Mouse (Mus musculus) embryonic facial prominence, embryonic 15.5 days (tissue): ENCODE data around the gene Caskin2. TPM values are rescaled to one million over a fixed set of nuclear protein-coding genes. Genes with fewer than 3 reads are reported as not detected.
A peak's percentile ranks its signal among the peaks of the same experiment; 100 is the strongest.
"Not testable (repeated sequence)": the region's sequence is repeated elsewhere in the genome, so short reads cannot be mapped to it uniquely, and the experiment has no call there.

Experiments
- ATAC-seq: fragments of 200-750 bp; cut with Nextera tagmentation; 2 replicates; pipeline ENCODE4 v1.8.0; 2017; ENCODE audit warnings: low read depth, moderate TSS enrichment; ENCODE audit not compliant: insufficient number of reproducible peaks, low FRiP score, low TSS enrichment
- H3K27ac ChIP-seq: fragments of 300-500 bp; sonication (generic); replicated peaks from 2 replicates; pipeline ENCODE4 v1.5.1; 2015; ENCODE audit warnings: mild to moderate bottlenecking, inconsistent platforms
- H3K27me3 ChIP-seq: fragments of 300-500 bp; sonication (generic); 2 replicates; pipeline ENCODE4 v1.6.1; 2015; ENCODE audit warnings: inconsistent platforms
- H3K36me3 ChIP-seq: fragments of 300-500 bp; sonication (generic); 2 replicates; pipeline ENCODE4 v1.6.1; 2015; ENCODE audit warnings: mild to moderate bottlenecking, inconsistent platforms
- H3K4me1 ChIP-seq: fragments of 300-500 bp; sonication (generic); 2 replicates; pipeline ENCODE4 v1.6.1; 2015; ENCODE audit warnings: inconsistent platforms
- H3K4me2 ChIP-seq: fragments of 300-500 bp; sonication (generic); replicated peaks from 2 replicates; pipeline ENCODE4 v1.6.1; 2015; ENCODE audit warnings: mild to moderate bottlenecking, inconsistent platforms
- H3K4me3 ChIP-seq: fragments of 300-500 bp; sonication (generic); replicated peaks from 2 replicates; pipeline ENCODE4 v1.5.1; 2015; ENCODE audit warnings: mild to moderate bottlenecking, inconsistent platforms
- H3K9ac ChIP-seq: fragments of 300-500 bp; sonication (generic); 2 replicates; pipeline ENCODE4 v1.6.1; 2015; ENCODE audit warnings: inconsistent platforms
- H3K9me3 ChIP-seq: fragments of 300-500 bp; sonication (generic); replicated peaks from 2 replicates; pipeline ENCODE4 v1.6.1; 2016; ENCODE audit warnings: inconsistent platforms
- WGBS: fragments of 180-500 bp; shearing (Covaris S2); methylation state at CpG from one replicate; pipeline ENCODE4 v1.1.7; 2015; 5-methylcytosine and 5-hydroxymethylcytosine counted together
- polyA plus RNA-seq: library from polyadenylated mRNA; unstranded; fragments of >200 nt; fragmentation: Nextera tagmentation; extraction: Ambion mirVana; gene quantifications from 2 replicates; pipeline ENCODE4 v1.2.1, GENCODE M21; 2015

Caskin2 gene
- 19.0 TPM in 2 replicates for polyA plus RNA-seq

DNA sequence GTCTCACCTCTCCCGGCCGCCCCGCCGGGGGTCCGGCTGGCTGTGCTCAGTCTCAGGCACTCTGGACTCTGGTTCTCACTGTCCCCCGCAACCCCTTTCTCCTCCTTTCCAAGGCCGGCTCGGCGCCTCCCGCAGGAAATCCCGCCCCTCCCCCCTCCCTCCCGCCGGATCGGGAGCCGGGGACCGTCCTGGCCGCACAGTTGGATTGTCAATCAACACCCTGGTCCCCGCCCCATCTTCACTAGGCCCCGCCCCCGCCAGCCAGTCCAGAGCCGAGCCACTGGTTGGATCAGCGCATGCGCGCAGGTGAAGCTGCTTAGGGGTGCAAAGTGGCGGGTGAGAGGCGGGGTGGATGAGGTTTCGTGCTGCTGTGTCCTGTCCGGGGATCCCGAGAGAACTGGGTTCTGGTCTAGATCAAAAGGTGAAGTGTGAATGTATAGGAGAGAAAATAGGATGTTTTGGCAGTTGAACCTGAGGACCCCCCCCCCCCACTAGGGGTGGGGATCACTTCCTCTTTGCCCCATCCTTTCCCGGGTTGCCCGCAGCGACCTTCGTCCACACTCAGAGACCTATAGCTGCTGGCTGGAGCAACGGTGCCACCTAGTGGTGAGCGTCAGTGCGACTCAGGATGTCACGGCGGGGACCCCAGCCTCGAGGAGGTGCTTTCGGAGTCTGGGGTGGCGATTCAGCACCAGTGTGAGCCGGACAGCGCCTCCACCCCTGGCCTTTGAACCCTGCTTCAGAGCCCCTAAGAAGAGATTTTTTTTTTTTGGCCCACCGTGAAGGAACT is at the start of gene Caskin2:
TSS of gene Caskin2 (minus strand) at position 133 of the 790 bp plus-strand sequence.
- Histone ChIP-seq H3K36me3 (peaks cover 20% of the 10 kb centered on the region), H3K27ac (peak within 1 kb of the TSS; percentile 90), H3K9ac (peak within 1 kb of the TSS; percentile 78), H3K9me3 (no peaks in the 10 kb centered on the region), H3K27me3 (no peaks in the 10 kb centered on the region), H3K4me1 (peaks cover 57% of the 10 kb centered on the region), H3K4me2 (peak within 1 kb of the TSS; percentile 96), H3K4me3 (peak within 1 kb of the TSS; percentile 81)
- peak; percentile 92 for ATAC-seq
- under 1% methylated on average over 43 of the region's 44 CpGs for WGBS

GRCm38 (mm10) chr11:115859143-115859945 is 45.9 kb upstream of the Caskin2 start:
- Histone ChIP-seq H3K27ac (no peak overlapping the region), H3K4me3 (peak overlapping the region; percentile 42), H3K9me3 (no peaks in the 10 kb centered on the region), H3K4me2 (peak overlapping the region; percentile 78), H3K9ac (0 out of 2 replicates have a peak overlapping the region, but pooled peaks have one; percentile 4), H3K27me3 (peaks cover 61% of the 10 kb centered on the region), H3K36me3 (no peaks in the 10 kb centered on the region), H3K4me1 (peaks cover 15% of the 10 kb centered on the region)
- ATAC-seq, result peak; percentile 71
- WGBS, result 1% methylated on average over 75 of the region's 75 CpGs

DNA sequence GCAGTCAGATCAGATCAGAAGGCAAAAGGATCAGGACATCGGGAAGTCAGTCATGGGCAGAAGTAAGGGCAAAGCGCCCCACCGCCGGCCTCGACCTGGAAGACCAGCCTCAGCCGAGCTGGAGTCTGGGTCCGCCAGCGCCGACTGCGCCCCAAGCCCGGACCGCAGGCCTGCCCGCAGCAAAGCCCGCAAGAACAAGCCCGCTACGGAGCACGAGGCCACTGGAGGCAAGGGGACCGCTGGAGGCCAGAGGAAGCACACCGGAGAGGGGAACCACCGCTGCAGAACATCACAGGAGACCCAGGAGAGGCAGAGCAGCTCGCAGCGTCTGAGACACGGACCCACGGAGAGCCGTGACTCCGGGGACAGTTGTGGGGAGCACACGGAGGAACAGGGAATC is 44.9 kb upstream of the Caskin2 start, which contains the start of gene Myo15b:
TSS of gene Myo15b (plus strand) at position 53 of the 400 bp plus-strand sequence.
- Histone ChIP-seq H3K9me3 (no peaks in the 10 kb centered on the region), H3K4me1 (peaks cover 15% of the 10 kb centered on the region), H3K9ac (no peak within 1 kb of the TSS)

DNA sequence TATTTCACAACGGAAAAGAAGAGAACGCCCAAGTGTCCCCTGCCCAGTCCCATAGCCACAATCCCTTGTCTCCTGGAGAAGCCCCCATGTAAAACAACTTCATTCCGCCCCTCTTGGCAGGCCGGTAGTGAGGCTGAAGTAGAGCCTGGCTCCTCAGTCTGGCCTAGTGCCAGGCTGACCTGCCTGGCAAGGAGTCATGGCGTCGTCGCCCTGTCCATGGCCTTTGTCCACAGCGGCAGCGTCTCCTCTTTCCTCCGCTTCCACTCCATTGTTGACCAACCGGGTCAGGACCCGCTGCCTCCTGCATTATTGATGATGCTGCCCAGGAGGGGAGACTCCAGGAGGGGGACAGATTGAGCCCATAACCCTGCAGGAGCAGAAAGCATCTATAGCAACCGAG is 44.5 kb upstream of the Caskin2 start:
- ATAC-seq, result no peak
- H3K9ac ChIP-seq, result no peak overlapping the region
- H3K36me3 ChIP-seq, result 0 out of 2 replicates have a peak, but pooled peaks cover 6% of the 10 kb centered on the region
- peaks cover 15% of the 10 kb centered on the region for H3K4me1 ChIP-seq
- H3K4me2 ChIP-seq, result no peak overlapping the region
- H3K27me3 ChIP-seq, result peaks cover 61% of the 10 kb centered on the region
- WGBS, result 57% methylated on average over 13 of the region's 13 CpGs
- no peak overlapping the region for H3K27ac ChIP-seq
- no peaks in the 10 kb centered on the region for H3K9me3 ChIP-seq
- no peak overlapping the region for H3K4me3 ChIP-seq

More for the DNA sequence above, 44.9 kb upstream of the Caskin2 start, which contains the start of gene Myo15b:
- peaks cover 61% of the 10 kb centered on the region for H3K27me3 ChIP-seq
- ATAC-seq, result no peak
- H3K27ac ChIP-seq, result no peak within 1 kb of the TSS
- peak within 1 kb of the TSS; percentile 42 for H3K4me3 ChIP-seq
- peak within 1 kb of the TSS; percentile 78 for H3K4me2 ChIP-seq
- WGBS, result 9% methylated on average over 27 of the region's 27 CpGs
- H3K36me3 ChIP-seq, result 0 out of 2 replicates have a peak, but pooled peaks cover 3% of the 10 kb centered on the region

GRCm38 (mm10) chr11:115857146-115857545 is 43.7 kb upstream of the Caskin2 start:
- not testable (repeated sequence) for ATAC-seq, H3K27ac ChIP-seq, H3K9ac ChIP-seq, H3K4me2 ChIP-seq, H3K36me3 ChIP-seq, H3K9me3 ChIP-seq, H3K4me3 ChIP-seq
- 89% methylated on average over 4 of the region's 4 CpGs for WGBS
- Histone ChIP-seq H3K27me3 (peaks cover 58% of the 10 kb centered on the region), H3K4me1 (peaks cover 15% of the 10 kb centered on the region)

DNA sequence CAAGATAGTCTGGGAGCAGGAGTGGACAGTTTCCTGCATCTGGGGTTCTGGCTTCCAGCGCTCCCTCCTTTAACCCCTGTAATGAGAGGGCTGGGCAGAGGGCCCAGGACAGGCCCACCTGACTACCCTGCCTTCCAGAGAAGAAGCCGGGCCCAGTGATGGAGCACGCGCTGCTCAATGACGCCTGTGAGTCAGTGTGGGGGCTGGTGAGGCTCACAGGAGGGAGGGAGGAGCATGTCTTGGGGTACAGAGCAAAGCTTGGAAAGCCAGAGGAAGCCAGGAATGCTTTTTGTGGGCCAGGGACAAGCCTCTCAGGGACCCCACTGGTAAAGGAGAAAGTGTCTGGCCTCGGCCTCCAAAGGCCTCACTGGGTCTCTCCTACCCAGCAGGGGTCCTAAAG is 41.2 kb upstream of the Caskin2 start:
- Histone ChIP-seq H3K27me3 (peaks cover 33% of the 10 kb centered on the region), H3K4me2 (no peak overlapping the region), H3K9ac (no peak overlapping the region), H3K36me3 (0 out of 2 replicates have a peak, but pooled peaks cover 16% of the 10 kb centered on the region), H3K4me3 (no peak overlapping the region), H3K4me1 (peaks cover 11% of the 10 kb centered on the region), H3K27ac (no peak overlapping the region), H3K9me3 (no peaks in the 10 kb centered on the region)
- no peak for ATAC-seq
- WGBS, result 84% methylated on average over 6 of the region's 6 CpGs

- Histone ChIP-seq H3K27ac (no peak overlapping the region), H3K9ac (no peak overlapping the region), H3K4me3 (no peak overlapping the region), H3K4me1 (peaks cover 12% of the 10 kb centered on the region), H3K36me3 (peaks cover 14% of the 10 kb centered on the region; the same call in 1 of the 2 replicates), H3K9me3 (no peaks in the 10 kb centered on the region), H3K27me3 (no peaks in the 10 kb centered on the region), H3K4me2 (no peak overlapping the region)
- WGBS, result 96% methylated on average over 2 of the region's 2 CpGs
- ATAC-seq, result no peak
Observed at GRCm38 (mm10) chr11:115845819-115846218, 32.4 kb upstream of the Caskin2 start.

DNA sequence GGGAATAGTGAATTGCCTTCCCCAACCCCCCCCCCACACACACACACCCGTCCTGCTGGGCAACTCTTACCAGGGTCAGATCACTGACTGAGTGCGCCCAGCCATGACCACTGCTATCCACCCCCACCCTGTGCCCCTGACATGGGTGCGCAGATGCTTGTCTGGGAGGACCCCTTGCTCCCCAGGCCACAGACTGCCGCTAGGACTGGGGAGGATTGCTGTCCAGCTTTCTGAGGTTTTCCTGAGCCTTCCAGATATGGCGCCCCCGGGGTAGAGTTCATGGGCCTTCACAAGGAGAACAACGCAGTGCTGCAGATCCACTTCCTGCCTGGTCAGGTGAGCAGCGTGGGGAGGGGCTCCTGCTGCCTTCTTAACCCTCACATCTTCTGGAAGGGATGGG is 30.8 kb upstream of the Caskin2 start:
- 56% methylated on average over 8 of the region's 8 CpGs for WGBS
- no peaks in the 10 kb centered on the region for H3K27me3 ChIP-seq
- H3K4me1 ChIP-seq, result peaks cover 20% of the 10 kb centered on the region
- no peak overlapping the region for H3K27ac ChIP-seq
- H3K9me3 ChIP-seq, result no peaks in the 10 kb centered on the region
- peaks cover 9% of the 10 kb centered on the region; the same call in 1 of the 2 replicates for H3K36me3 ChIP-seq
- ATAC-seq, result 0 out of 2 replicates have a peak, but pooled peaks have one; percentile 62
- H3K4me3 ChIP-seq, result no peak overlapping the region
- H3K9ac ChIP-seq, result no peak overlapping the region
- H3K4me2 ChIP-seq, result no peak overlapping the region

- Histone ChIP-seq H3K9me3 (no peaks in the 10 kb centered on the region), H3K27me3 (no peaks in the 10 kb centered on the region), H3K27ac (no peak overlapping the region), H3K9ac (no peak overlapping the region), H3K4me2 (no peak overlapping the region), H3K4me1 (peaks cover 24% of the 10 kb centered on the region), H3K36me3 (peaks cover 9% of the 10 kb centered on the region; the same call in 1 of the 2 replicates), H3K4me3 (no peak overlapping the region)
- WGBS, result 81% methylated on average over 5 of the region's 5 CpGs
- ATAC-seq, result 0 out of 2 replicates have a peak, but pooled peaks have one; percentile 22
Observed at GRCm38 (mm10) chr11:115843891-115844239, 30.4 kb upstream of the Caskin2 start.

DNA sequence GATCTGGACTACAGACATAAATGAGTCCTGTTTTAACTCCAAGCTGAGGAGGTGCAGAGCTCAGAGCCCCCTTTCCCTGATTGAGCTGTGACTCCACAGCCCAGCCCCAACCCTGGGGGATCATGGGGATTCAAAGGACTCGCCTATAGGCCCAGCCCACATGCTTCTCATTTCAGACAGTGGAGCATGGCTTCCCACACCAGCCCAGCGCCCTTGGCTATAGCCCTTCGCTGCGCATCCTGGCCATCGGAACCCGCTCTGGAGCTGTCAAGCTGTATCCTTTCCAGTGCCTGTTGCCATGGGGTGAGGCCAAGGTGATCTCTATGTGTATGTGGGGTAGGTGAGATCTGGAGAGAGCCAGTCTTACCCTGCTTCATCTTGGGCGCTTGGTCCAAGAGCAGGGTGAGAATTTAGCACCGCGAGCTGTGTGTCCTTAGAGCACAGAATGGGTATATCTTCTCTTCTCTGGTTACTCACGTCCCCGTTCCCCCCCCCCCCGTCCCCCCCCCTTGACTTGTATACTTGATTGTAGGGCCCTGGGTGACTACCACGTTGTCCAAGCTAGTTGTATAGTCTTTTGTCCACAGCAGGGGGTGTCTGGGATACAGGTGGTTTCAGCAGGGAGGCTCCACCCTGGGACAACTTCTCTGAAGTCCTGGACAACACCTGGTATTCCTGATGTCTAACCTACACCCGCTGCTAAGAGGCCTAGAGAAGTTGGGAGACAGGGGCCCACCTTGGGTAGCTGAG is 29.9 kb upstream of the Caskin2 start:
- no peak overlapping the region for H3K4me2 ChIP-seq
- H3K9me3 ChIP-seq, result no peaks in the 10 kb centered on the region
- peaks cover 9% of the 10 kb centered on the region; the same call in 1 of the 2 replicates for H3K36me3 ChIP-seq
- ATAC-seq, result 0 out of 2 replicates have a peak, but pooled peaks have one; percentile 5
- no peaks in the 10 kb centered on the region for H3K27me3 ChIP-seq
- H3K27ac ChIP-seq, result no peak overlapping the region
- no peak overlapping the region for H3K9ac ChIP-seq
- peaks cover 29% of the 10 kb centered on the region for H3K4me1 ChIP-seq
- 75% methylated on average over 13 of the region's 14 CpGs for WGBS
- no peak overlapping the region for H3K4me3 ChIP-seq
